Mouse (Mus musculus): ENCODE results near the gene Olfr1447. TPM values are rescaled to one million over a fixed set of nuclear protein-coding genes. Genes with fewer than 3 reads are reported as not detected.

The Olfr1447 gene
- not detected for total RNA-seq (2021)

- DNase-seq (ENCODE audit: low spot score in 2 of 2) = no peak
Observed at GRCm38 (mm10) chr19:12903643-12904042, at the start of gene Olfr1447. Gene Olfr1447 (minus strand): TSS chr19:12903743.

GRCm38 (mm10) chr19:12949958-12950357, 46.4 kb upstream of the Olfr1447 start, which contains the start of gene Olfr1450:
Gene Olfr1450 (plus strand): TSS chr19:12950258.
- intact Hi-C loops (cut with DNase I) = no loop called here
- DNase-seq (ENCODE audit: low spot score in 2 of 2) = no peak

More at GRCm38 (mm10) chr19:12903643-12904042, at the start of gene Olfr1447:
- intact Hi-C loops (cut with DNase I) = no loop called here

GRCm38 (mm10) chr19:12930540-12930939, 27.0 kb upstream of the Olfr1447 start, which contains the start of gene Olfr1449:
Gene Olfr1449 (plus strand): TSS chr19:12930840.
- DNase-seq (ENCODE audit: low spot score in 2 of 2) = no peak
- intact Hi-C loops (cut with DNase I) = no loop called here

- intact Hi-C loops (cut with DNase I) = no loop called here
- no peak for DNase-seq (ENCODE audit: low spot score in 2 of 2)
Observed at GRCm38 (mm10) chr19:12924319-12924718, 20.8 kb upstream of the Olfr1447 start, which contains the start of gene Olfr1448. Gene Olfr1448 (minus strand): TSS chr19:12924419.

GRCm38 (mm10) chr19:12893424-12893823, 10.1 kb downstream of the Olfr1447 start, which contains the start of gene Olfr1446:
Gene Olfr1446 (minus strand): TSS chr19:12893524.
- DNase-seq (ENCODE audit: low spot score in 2 of 2) = no peak
- intact Hi-C loops (cut with DNase I) = no loop called here

GRCm38 (mm10) chr19:12883555-12883954, 20.0 kb downstream of the Olfr1447 start, which contains the start of gene Olfr1445:
Gene Olfr1445 (plus strand): TSS chr19:12883855.
- intact Hi-C loops (cut with DNase I) = no loop called here

GRCm38 (mm10) chr19:12856983-12857382, 46.6 kb downstream of the Olfr1447 start, which contains the start of gene Olfr1444:
Gene Olfr1444 (plus strand): TSS chr19:12857283.
- DNase-seq (ENCODE audit: low spot score in 2 of 2) = no peak
- intact Hi-C loops (cut with DNase I) = no loop called here

More at GRCm38 (mm10) chr19:12883555-12883954, 20.0 kb downstream of the Olfr1447 start, which contains the start of gene Olfr1445:
- no peak for DNase-seq (ENCODE audit: low spot score in 2 of 2)

Other genes starting within 250 kb of the Olfr1447 start
- not detected for gene Olfr1442, start 233.3 kb downstream of the Olfr1447 start, total RNA-seq (2021)
- gene Olfr1443, start 225.6 kb downstream of the Olfr1447 start, total RNA-seq (2021) = not detected
- not detected for gene Keg1, start 208.0 kb downstream of the Olfr1447 start, total RNA-seq (2021)
- 1 to 10 TPM; 2.6 to 3.9 TPM for gene Cntf, start 138.1 kb downstream of the Olfr1447 start, total RNA-seq (2021)
- 10 to 100 TPM; 94.2 to 95.2 TPM for gene Zfp91, start 107.6 kb downstream of the Olfr1447 start, total RNA-seq (2021)
- 1 to 10 TPM; 1.2 to 1.6 TPM for gene Lpxn, start 107.5 kb downstream of the Olfr1447 start, total RNA-seq (2021)
- not detected for gene Gm5244, start 57.1 kb downstream of the Olfr1447 start, total RNA-seq (2021)
- gene Olfr1444, start 46.5 kb downstream of the Olfr1447 start, total RNA-seq (2021) = not detected
- not detected for gene Olfr1445, start 19.9 kb downstream of the Olfr1447 start, total RNA-seq (2021)
- gene Olfr1446, start 10.2 kb downstream of the Olfr1447 start, total RNA-seq (2021) = not detected
- gene Olfr1448, start 20.7 kb upstream of the Olfr1447 start, total RNA-seq (2021) = not detected
- not detected for gene Olfr1449, start 27.1 kb upstream of the Olfr1447 start, total RNA-seq (2021)
- not detected for gene Olfr1450, start 46.5 kb upstream of the Olfr1447 start, total RNA-seq (2021)
- not detected for gene Olfr1451, start 91.3 kb upstream of the Olfr1447 start, total RNA-seq (2021)
- gene Olfr1453, start 124.6 kb upstream of the Olfr1447 start, total RNA-seq (2021) = not detected
- gene Olfr1454, start 156.9 kb upstream of the Olfr1447 start, total RNA-seq (2021) = not detected
- gene Olfr1457, start 194.1 kb upstream of the Olfr1447 start, total RNA-seq (2021) = not detected
- gene Olfr1458, start 203.0 kb upstream of the Olfr1447 start, total RNA-seq (2021) = not detected
- gene Olfr1459, start 245.8 kb upstream of the Olfr1447 start, total RNA-seq (2021) = under 1 TPM; 0.07 to 0.27 TPM